Mouse (Mus musculus) heart, adult 8-10 months (tissue): Measurements from ENCODE around the gene Gadl1. TPM values are rescaled to one million over a fixed set of nuclear protein-coding genes. Genes with fewer than 3 reads are reported as not detected.

Source experiments
- DNase-seq: peaks from one replicate; pipeline ENCODE4 v3.0.0; 2022; ENCODE audit warnings: low spot score
- total RNA-seq, 4 experiments: library from RNA; stranded (reverse); gene quantifications; 2 replicates each; pipeline ENCODE4 v1.2.4; 2022

Gadl1 gene
- under 1 TPM in 1 of 4 experiments, not detected in 3; 0.20 TPM for total RNA-seq

GRCm38 (mm10) chr9:115909155-115909554, at the start of gene Gadl1:
TSS of gene Gadl1 (plus strand) at chr9:115909455.
- DNase-seq, result no peak

- no peak for DNase-seq
These were observed 46.5 kb upstream of the Gadl1 start for GRCm38 (mm10) chr9:115862802-115863201.

GRCm38 (mm10) chr9:115863326-115863725, 45.9 kb upstream of the Gadl1 start:
- DNase-seq, result no peak

- peak; percentile 47 for DNase-seq
These were observed 42.0 kb upstream of the Gadl1 start for GRCm38 (mm10) chr9:115867277-115867676.

- DNase-seq, result no peak
These were observed 39.1 kb upstream of the Gadl1 start for GRCm38 (mm10) chr9:115870168-115870567.

- DNase-seq, result no peak
These were observed 38.6 kb upstream of the Gadl1 start for GRCm38 (mm10) chr9:115870640-115871039.

GRCm38 (mm10) chr9:115880500-115880899, 28.8 kb upstream of the Gadl1 start:
- no peak for DNase-seq

GRCm38 (mm10) chr9:115881137-115881536, 28.1 kb upstream of the Gadl1 start:
- DNase-seq, result peak; percentile 14

- DNase-seq, result no peak
These were observed 26.5 kb upstream of the Gadl1 start for GRCm38 (mm10) chr9:115882627-115883200.

- DNase-seq, result no peak
These were observed 25.8 kb upstream of the Gadl1 start for GRCm38 (mm10) chr9:115883413-115883812.

- DNase-seq, result no peak
These were observed 21.7 kb upstream of the Gadl1 start for GRCm38 (mm10) chr9:115887571-115887970.

GRCm38 (mm10) chr9:115893131-115893530, 16.1 kb upstream of the Gadl1 start:
- no peak for DNase-seq

GRCm38 (mm10) chr9:115893947-115894346, 15.3 kb upstream of the Gadl1 start:
- no peak for DNase-seq

GRCm38 (mm10) chr9:115908325-115908724, 930 bp upstream of the Gadl1 start:
- no peak for DNase-seq

- no peak for DNase-seq
These were observed 4.8 kb downstream of the Gadl1 start for GRCm38 (mm10) chr9:115914006-115914405.

GRCm38 (mm10) chr9:115915586-115916270, 6.5 kb downstream of the Gadl1 start:
- no peak for DNase-seq

GRCm38 (mm10) chr9:115919736-115920135, 10.5 kb downstream of the Gadl1 start:
- DNase-seq, result no peak

GRCm38 (mm10) chr9:115922662-115923061, 13.4 kb downstream of the Gadl1 start:
- no peak for DNase-seq

GRCm38 (mm10) chr9:115924094-115924493, 14.8 kb downstream of the Gadl1 start:
- no peak for DNase-seq

GRCm38 (mm10) chr9:115931803-115932202, 22.5 kb downstream of the Gadl1 start:
- DNase-seq, result no peak

- no peak for DNase-seq
These were observed 23.5 kb downstream of the Gadl1 start for GRCm38 (mm10) chr9:115932741-115933140.

- no peak for DNase-seq
These were observed 24.1 kb downstream of the Gadl1 start for GRCm38 (mm10) chr9:115933243-115933964.

- no peak for DNase-seq
These were observed 25.0 kb downstream of the Gadl1 start for GRCm38 (mm10) chr9:115934288-115934687.
